Mouse (Mus musculus) forebrain, embryonic 14.5 days (tissue): ENCODE measurements around the gene Bid. TPM values are rescaled to one million over a fixed set of nuclear protein-coding genes. Genes with fewer than 3 reads are reported as not detected.
"Not testable (repeated sequence)": the region's sequence is repeated elsewhere in the genome, so short reads cannot be mapped to it uniquely, and the experiment has no call there.

ENCODE experiments used
- ATAC-seq: fragments of 200-750 bp; cut with Nextera tagmentation; 2 replicates; pipeline ENCODE4 v1.8.0; 2017; ENCODE audit warnings: mild to moderate bottlenecking, moderate library complexity
- DNase-seq: peaks from one replicate; pipeline ENCODE4 v3.0.0-alpha.2; 2015; ENCODE audit warnings: low spot score
- H3K27ac ChIP-seq: fragments of 300-500 bp; sonication (generic); 2 replicates; pipeline ENCODE4 v1.5.1; 2014; ENCODE audit warnings: low read depth, mild to moderate bottlenecking, control low read depth, low read length, moderate library complexity
- H3K27me3 ChIP-seq: fragments of 300-500 bp; sonication (generic); replicated peaks from 2 replicates; pipeline ENCODE4 v1.6.1; 2014; ENCODE audit warnings: low read length, control low read depth, mixed read lengths; ENCODE audit not compliant: control insufficient read depth, insufficient read depth
- H3K36me3 ChIP-seq: fragments of 300-500 bp; sonication (generic); 2 replicates; pipeline ENCODE4 v1.6.1; 2014; ENCODE audit warnings: low read length, control low read depth; ENCODE audit not compliant: control insufficient read depth, insufficient read depth
- H3K4me1 ChIP-seq: fragments of 300-500 bp; sonication (generic); 2 replicates; pipeline ENCODE4 v1.6.1; 2014; ENCODE audit warnings: antibody characterized with exemption, low read length, control low read depth; ENCODE audit not compliant: control insufficient read depth, insufficient read depth
- H3K4me2 ChIP-seq: fragments of 300-500 bp; sonication (generic); 2 replicates; pipeline ENCODE4 v1.6.1; 2014; ENCODE audit warnings: mild to moderate bottlenecking, control low read depth, low read length
- H3K4me3 ChIP-seq: fragments of 300-500 bp; sonication (generic); 2 replicates; pipeline ENCODE4 v1.5.1; 2014; ENCODE audit warnings: low read depth, low read length, control low read depth
- H3K9ac ChIP-seq: fragments of 300-500 bp; sonication (generic); 2 replicates; pipeline ENCODE4 v1.6.1; 2014; ENCODE audit warnings: mild to moderate bottlenecking, low read length, control low read depth, moderate library complexity
- H3K9me3 ChIP-seq: fragments of 300-500 bp; sonication (generic); replicated peaks from 2 replicates; pipeline ENCODE4 v1.6.1; 2016; ENCODE audit warnings: low read length, control low read depth, mixed read lengths; ENCODE audit not compliant: control insufficient read depth
- WGBS: fragments of 180-500 bp; shearing (Covaris S2); extraction: QIAGEN DNeasy Blood & Tissue Kit; methylation state at CpG from one replicate; pipeline ENCODE4 v1.1.7; 2014; 5-methylcytosine and 5-hydroxymethylcytosine counted together
- polyA plus RNA-seq: library from polyadenylated mRNA; unstranded; fragments of >200 nt; fragmentation: Nextera tagmentation; extraction: Ambion mirVana; gene quantifications from 2 replicates; pipeline ENCODE4 v1.2.1, GENCODE M21; 2014

Gene Bid
- polyA plus RNA-seq, 1 experiment from 2014 or later, result 28.9 TPM

GRCm38 (mm10) chr6:120871286-120871685 is 45.4 kb downstream of the Bid start:
- H3K9me3 ChIP-seq, result no peaks in the 10 kb centered on the region
- no peak for DNase-seq
- ATAC-seq, result no peak
- H3K4me1 ChIP-seq, result no peaks in the 10 kb centered on the region
- no peak overlapping the region for H3K4me3 ChIP-seq
- H3K27me3 ChIP-seq, result no peaks in the 10 kb centered on the region
- H3K27ac ChIP-seq, result no peak overlapping the region
- 79% methylated on average over 2 of the region's 2 CpGs for WGBS
- peaks cover 7% of the 10 kb centered on the region for H3K36me3 ChIP-seq
- H3K9ac ChIP-seq, result no peak overlapping the region
- H3K4me2 ChIP-seq, result no peak overlapping the region

GRCm38 (mm10) chr6:120868824-120869223 is 47.8 kb downstream of the Bid start:
- Histone ChIP-seq H3K4me2 (no peak overlapping the region), H3K27ac (no peak overlapping the region), H3K9me3 (no peaks in the 10 kb centered on the region), H3K36me3 (peaks cover 16% of the 10 kb centered on the region), H3K9ac (no peak overlapping the region), H3K4me1 (no peaks in the 10 kb centered on the region), H3K27me3 (no peaks in the 10 kb centered on the region), H3K4me3 (no peak overlapping the region)
- WGBS, result 68% methylated on average over 1 of the region's 1 CpGs
- ATAC-seq (no peak), DNase-seq (no peak)

- ATAC-seq, result no peak
- no peak overlapping the region for H3K27ac ChIP-seq
- 90% methylated on average over 9 of the region's 9 CpGs for WGBS
Observed at GRCm38 (mm10) chr6:120866051-120866814, 50.4 kb downstream of the Bid start.

DNA sequence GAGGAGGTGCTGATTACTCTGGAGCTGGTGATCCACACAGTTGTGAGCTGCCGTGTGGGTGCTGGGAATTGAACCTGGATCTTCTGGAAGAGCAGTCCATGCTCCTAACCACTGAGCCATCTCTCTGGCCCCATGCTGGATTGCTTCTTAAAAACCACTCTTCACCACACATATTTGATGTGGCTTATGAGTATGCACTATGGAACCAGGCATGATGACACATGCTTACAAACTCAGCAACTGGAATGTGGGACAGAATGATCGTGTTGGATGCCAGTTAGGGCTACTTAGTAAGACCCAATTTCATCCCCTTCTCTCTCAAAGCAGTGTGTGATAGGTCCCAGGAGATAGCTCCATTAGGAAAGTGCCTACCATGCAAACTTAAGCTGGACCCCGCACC is 56.6 kb downstream of the Bid start:
- no peak overlapping the region for H3K4me3 ChIP-seq
- no peak for ATAC-seq

More at GRCm38 (mm10) chr6:120866051-120866814, 50.4 kb downstream of the Bid start:
- peaks cover 23% of the 10 kb centered on the region for H3K36me3 ChIP-seq
- H3K9ac ChIP-seq, result no peak overlapping the region
- DNase-seq, result no peak
- no peak overlapping the region for H3K4me2 ChIP-seq
- H3K4me1 ChIP-seq, result no peaks in the 10 kb centered on the region
- no peak overlapping the region for H3K4me3 ChIP-seq
- no peaks in the 10 kb centered on the region for H3K9me3 ChIP-seq
- no peaks in the 10 kb centered on the region for H3K27me3 ChIP-seq

GRCm38 (mm10) chr6:120858217-120858711 is 58.4 kb downstream of the Bid start:
- Histone ChIP-seq H3K4me3 (no peak overlapping the region), H3K9ac (0 out of 2 replicates have a peak overlapping the region, but pooled peaks have one; percentile 8), H3K27me3 (no peaks in the 10 kb centered on the region), H3K4me2 (no peak overlapping the region), H3K27ac (peak overlapping the region; percentile 85), H3K36me3 (peaks cover 15% of the 10 kb centered on the region; the same call in 1 of the 2 replicates), H3K9me3 (no peaks in the 10 kb centered on the region), H3K4me1 (0 out of 2 replicates have a peak, but pooled peaks cover 4% of the 10 kb centered on the region)
- WGBS, result 20% methylated on average over 8 of the region's 8 CpGs
- peak; percentile 79 for DNase-seq
- ATAC-seq, result peak; percentile 92

More for the DNA sequence above, 56.6 kb downstream of the Bid start:
- H3K36me3 ChIP-seq, result peaks cover 11% of the 10 kb centered on the region
- H3K27me3 ChIP-seq, result no peaks in the 10 kb centered on the region
- 98% methylated on average over 3 of the region's 3 CpGs for WGBS
- no peak overlapping the region for H3K27ac ChIP-seq
- no peak for DNase-seq
- H3K9ac ChIP-seq, result no peak overlapping the region
- 0 out of 2 replicates have a peak, but pooled peaks cover 4% of the 10 kb centered on the region for H3K4me1 ChIP-seq
- no peaks in the 10 kb centered on the region for H3K9me3 ChIP-seq
- H3K4me2 ChIP-seq, result no peak overlapping the region

GRCm38 (mm10) chr6:120854413-120854812 is 62.2 kb downstream of the Bid start:
- H3K4me3 ChIP-seq, result no peak overlapping the region
- DNase-seq, result no peak
- H3K27me3 ChIP-seq, result no peaks in the 10 kb centered on the region
- H3K9ac ChIP-seq, result no peak overlapping the region
- WGBS, result 87% methylated on average over 10 of the region's 10 CpGs
- 0 out of 2 replicates have a peak, but pooled peaks cover 4% of the 10 kb centered on the region for H3K4me1 ChIP-seq
- H3K27ac ChIP-seq, result no peak overlapping the region
- no peaks in the 10 kb centered on the region for H3K9me3 ChIP-seq
- H3K36me3 ChIP-seq, result peaks cover 23% of the 10 kb centered on the region
- no peak overlapping the region for H3K4me2 ChIP-seq
- no peak for ATAC-seq

- not testable (repeated sequence) for H3K4me2 ChIP-seq, H3K9ac ChIP-seq, H3K4me3 ChIP-seq, H3K27ac ChIP-seq, ATAC-seq, DNase-seq, H3K4me1 ChIP-seq, H3K27me3 ChIP-seq, H3K9me3 ChIP-seq
- H3K36me3 ChIP-seq, result peaks cover 33% of the 10 kb centered on the region
Observed at GRCm38 (mm10) chr6:120850720-120851119, 65.9 kb downstream of the Bid start.
